Mouse (Mus musculus) right cerebral cortex, adult 2 months (tissue): ENCODE measurements around the gene Smg5.
"Not testable (repeated sequence)": the region's sequence is repeated elsewhere in the genome, so short reads cannot be mapped to it uniquely, and the experiment has no call there.

Source experiments
- DNase-seq, 2 experiments: peaks; one replicate each; pipeline ENCODE4 v3.0.0; 2021 to 2022; ENCODE audit warnings: low spot score in 2 of 2

Gene Smg5

GRCm38 (mm10) chr3:88354396-88355165, 18.5 kb downstream of the Smg5 start:
- DNase-seq, result no peak

- DNase-seq, result no peak
These were observed 23.5 kb downstream of the Smg5 start for GRCm38 (mm10) chr3:88359584-88359983.

GRCm38 (mm10) chr3:88359989-88360388, 23.9 kb downstream of the Smg5 start:
- DNase-seq, result no peak

- no peak for DNase-seq
These were observed 25.0 kb downstream of the Smg5 start for GRCm38 (mm10) chr3:88361096-88361495.

- DNase-seq, result no peak
These were observed 25.7 kb downstream of the Smg5 start for GRCm38 (mm10) chr3:88361612-88362313.

- peak in 1 of 2 experiments; percentile 35 for DNase-seq
These were observed 27.6 kb downstream of the Smg5 start for GRCm38 (mm10) chr3:88363700-88364099.

GRCm38 (mm10) chr3:88364337-88364736, 28.3 kb downstream of the Smg5 start, which contains the start of gene Paqr6:
Gene Paqr6 (plus strand): TSS chr3:88364584.
- DNase-seq, result no peak

GRCm38 (mm10) chr3:88365705-88366361, 29.8 kb downstream of the Smg5 start:
- peak in 1 of 2 experiments; percentile 38 for DNase-seq

GRCm38 (mm10) chr3:88366830-88367428, 30.9 kb downstream of the Smg5 start:
- DNase-seq, result peak; percentile 67 to 69

- DNase-seq, result not testable (repeated sequence)
These were observed 31.5 kb downstream of the Smg5 start for GRCm38 (mm10) chr3:88367517-88367916.

- not testable (repeated sequence) for DNase-seq
These were observed 32.5 kb downstream of the Smg5 start for GRCm38 (mm10) chr3:88368511-88368910.

- not testable (repeated sequence) for DNase-seq
These were observed 36.6 kb downstream of the Smg5 start, which contains the start of gene Bglap3 for GRCm38 (mm10) chr3:88372643-88373042. Gene Bglap3 (minus strand): TSS chr3:88372743.

GRCm38 (mm10) chr3:88375750-88376626, 39.9 kb downstream of the Smg5 start:
- not testable (repeated sequence) for DNase-seq

- DNase-seq, result not testable (repeated sequence)
These were observed 40.6 kb downstream of the Smg5 start for GRCm38 (mm10) chr3:88376644-88377043.

GRCm38 (mm10) chr3:88378599-88378998, 42.5 kb downstream of the Smg5 start, which contains the start of gene Bglap2:
Gene Bglap2 (minus strand): TSS chr3:88378699.
- DNase-seq, result not testable (repeated sequence)

- not testable (repeated sequence) for DNase-seq
These were observed 45.6 kb downstream of the Smg5 start for GRCm38 (mm10) chr3:88381389-88382315.

- not testable (repeated sequence) for DNase-seq
These were observed 46.3 kb downstream of the Smg5 start for GRCm38 (mm10) chr3:88382383-88382782.

GRCm38 (mm10) chr3:88384364-88384763, 48.3 kb downstream of the Smg5 start, which contains the start of gene Bglap:
Gene Bglap (minus strand): TSS chr3:88384464.
- no peak for DNase-seq

GRCm38 (mm10) chr3:88393776-88394375, 57.8 kb downstream of the Smg5 start:
- no peak for DNase-seq
